In the genomic region with DNA sequence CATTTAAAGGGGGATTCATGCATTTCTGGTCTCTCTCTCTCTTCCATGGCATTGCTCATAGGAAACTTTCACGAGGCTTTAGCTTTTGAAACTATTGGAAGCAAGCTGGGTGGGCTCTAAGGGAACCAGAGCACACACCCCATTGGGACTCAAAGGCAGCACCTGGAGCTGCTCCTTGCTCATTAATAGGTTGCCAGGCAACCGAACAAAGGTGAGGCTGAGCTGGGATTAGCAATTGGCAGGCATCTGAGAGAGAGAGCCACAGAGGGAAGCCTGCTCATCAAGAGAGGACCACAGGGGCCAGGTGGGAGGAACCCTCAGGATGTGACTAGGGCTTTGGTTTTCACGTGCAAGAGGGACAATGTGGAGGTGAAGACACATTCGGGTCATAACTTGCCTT, we compare ENCODE assay signal across 31 mouse cellular contexts. TPM values are rescaled to one million over a fixed set of nuclear protein-coding genes. Genes with fewer than 3 reads are reported as not detected.
DNase-seq lines count a peak whose midpoint lies in the region; ATAC-seq and TF ChIP-seq lines count a peak whose summit lies in the region.
"Had no signal": no experiment of that assay in that cellular context is flagged by ENCODE, and none has a peak within 500 bp of the region (broad histone marks: within the 10 kb centered on the region; RNA-seq: fewer than 3 reads in every experiment).

No protein-coding gene starts in this region.

- H3K9ac ChIP-seq in forebrain, embryonic 16.5 days (replicated peaks; ENCODE audit: low read depth, low read length): no peak overlapping the region
- no peak overlapping the region for H3K9ac ChIP-seq in hindbrain, postnatal 0 days (replicated peaks; ENCODE audit: low read length)
- H3K9ac ChIP-seq in hindbrain, embryonic 14.5 days: no peak overlapping the region
- H3K9ac ChIP-seq: forebrain, postnatal 0 days; hindbrain, embryonic 12.5 days; limb, embryonic 13.5 days; lung, embryonic 15.5 days had no signal

- no peaks in the 10 kb centered on the region for H3K36me3 ChIP-seq in forebrain, embryonic 10.5 days (replicated peaks)
- H3K36me3 ChIP-seq in forebrain, embryonic 16.5 days (ENCODE audit: control insufficient read depth, insufficient read depth): no peaks in the 10 kb centered on the region
- no peaks in the 10 kb centered on the region for H3K36me3 ChIP-seq in hindbrain, postnatal 0 days (ENCODE audit: insufficient read depth, low read length)
- no peaks in the 10 kb centered on the region for H3K36me3 ChIP-seq in hindbrain, embryonic 14.5 days (replicated peaks; ENCODE audit: control insufficient read depth, insufficient read depth)
- H3K36me3 ChIP-seq in embryonic facial prominence, embryonic 10.5 days (replicated peaks): no peaks in the 10 kb centered on the region
- no peaks in the 10 kb centered on the region for H3K36me3 ChIP-seq in limb, embryonic 10.5 days
- H3K36me3 ChIP-seq: G1E; hindbrain, embryonic 12.5 days; limb, embryonic 13.5 days; lung, embryonic 15.5 days had no signal

- H3K27ac ChIP-seq in forebrain, embryonic 10.5 days: no peak overlapping the region
- H3K27ac ChIP-seq in forebrain, embryonic 16.5 days (ENCODE audit: low read length): no peak overlapping the region
- H3K27ac ChIP-seq in hindbrain, postnatal 0 days: no peak overlapping the region
- H3K27ac ChIP-seq in hindbrain, embryonic 14.5 days: no peak overlapping the region
- H3K27ac ChIP-seq in embryonic facial prominence, embryonic 10.5 days (replicated peaks): no peak overlapping the region
- peak overlapping the region; percentile 2; the same call in 1 of the 2 replicates for H3K27ac ChIP-seq in limb, embryonic 10.5 days
- H3K27ac ChIP-seq: hindbrain, embryonic 12.5 days; limb, embryonic 13.5 days; lung, embryonic 15.5 days had no signal

- WGBS in forebrain, embryonic 10.5 days: 12% methylated on average over 4 of the region's 4 CpGs
- WGBS in forebrain, embryonic 16.5 days: 5% methylated on average over 4 of the region's 4 CpGs
- 10% methylated on average over 4 of the region's 4 CpGs for WGBS in hindbrain, postnatal 0 days
- 15% methylated on average over 4 of the region's 4 CpGs for WGBS in hindbrain, embryonic 14.5 days
- 16% methylated on average over 4 of the region's 4 CpGs for WGBS in embryonic facial prominence, embryonic 10.5 days
- 36% methylated on average over 4 of the region's 4 CpGs for WGBS in limb, embryonic 10.5 days

- H3K4me2 ChIP-seq in forebrain, embryonic 16.5 days (ENCODE audit: low read length): no peak overlapping the region
- no peak overlapping the region for H3K4me2 ChIP-seq in hindbrain, postnatal 0 days (ENCODE audit: low read depth, low read length)
- H3K4me2 ChIP-seq in hindbrain, embryonic 14.5 days (replicated peaks): no peak overlapping the region
- H3K4me2 ChIP-seq: heart, embryonic 11.5 days; hindbrain, embryonic 12.5 days; limb, embryonic 13.5 days; liver, embryonic 11.5 days; lung, embryonic 15.5 days; midbrain, embryonic 11.5 days had no signal

- H3K9me3 ChIP-seq in forebrain, embryonic 10.5 days: no peaks in the 10 kb centered on the region
- no peaks in the 10 kb centered on the region for H3K9me3 ChIP-seq in forebrain, embryonic 16.5 days (ENCODE audit: control insufficient read depth, low read length)
- H3K9me3 ChIP-seq in hindbrain, postnatal 0 days (ENCODE audit: low read length): no peaks in the 10 kb centered on the region
- no peaks in the 10 kb centered on the region for H3K9me3 ChIP-seq in hindbrain, embryonic 14.5 days (ENCODE audit: control insufficient read depth, low read length)
- no peaks in the 10 kb centered on the region for H3K9me3 ChIP-seq in embryonic facial prominence, embryonic 10.5 days
- H3K9me3 ChIP-seq in limb, embryonic 10.5 days (replicated peaks): no peaks in the 10 kb centered on the region
- H3K9me3 ChIP-seq: hindbrain, embryonic 12.5 days; lung, embryonic 15.5 days had no signal

- DNase-seq in forebrain, embryonic 10.5 days (ENCODE audit: extremely low spot score, low spot score): peak; percentile 44
- DNase-seq in hindbrain, postnatal 0 days (ENCODE audit: low spot score): peak; percentile 16
- DNase-seq in hindbrain, embryonic 14.5 days (ENCODE audit: low spot score): no peak
- DNase-seq in embryonic facial prominence, embryonic 10.5 days (ENCODE audit: low spot score): peak; percentile 31
- DNase-seq in limb, embryonic 10.5 days (ENCODE audit: low spot score): no peak
- DNase-seq in urinary bladder, adult 2 months (ENCODE audit: low spot score): no peak
- DNase-seq in layer of hippocampus, postnatal 25 days (ENCODE audit: extremely low spot score in 1 of 2, low spot score in 1 of 2): no peak
- DNase-seq: adrenal gland, postnatal 14 days; cerebellum, adult 18-20 months; cerebellum, postnatal 14 days; forebrain, postnatal 0 days; heart, postnatal 36 days; kidney, adult 9 months; kidney, postnatal 10 days; layer of hippocampus, adult 9-11 months; right cerebral cortex, adult 18-20 months; spleen, adult 18-20 months; thymus, adult 2 months; thymus, postnatal 4 days had no signal

- no peak for ATAC-seq in forebrain, embryonic 16.5 days
- no peak for ATAC-seq in hindbrain, postnatal 0 days
- no peak for ATAC-seq in hindbrain, embryonic 14.5 days (ENCODE audit: low FRiP score)
- ATAC-seq: forebrain, postnatal 0 days; intestine, postnatal 0 days had no signal

- peaks cover 13% of the 10 kb centered on the region for H3K27me3 ChIP-seq in forebrain, embryonic 10.5 days (ENCODE audit: poor library complexity, severe bottlenecking)
- peaks cover 4% of the 10 kb centered on the region for H3K27me3 ChIP-seq in forebrain, embryonic 16.5 days (replicated peaks; ENCODE audit: control insufficient read depth, insufficient read depth, low read length)
- 0 out of 2 replicates have a peak, but pooled peaks cover 8% of the 10 kb centered on the region for H3K27me3 ChIP-seq in hindbrain, postnatal 0 days (ENCODE audit: insufficient read depth, low read length)
- H3K27me3 ChIP-seq in hindbrain, embryonic 14.5 days (ENCODE audit: control insufficient read depth, insufficient read depth, low read length): peaks cover 8% of the 10 kb centered on the region; the same call in 1 of the 2 replicates
- peaks cover 13% of the 10 kb centered on the region for H3K27me3 ChIP-seq in embryonic facial prominence, embryonic 10.5 days (replicated peaks; ENCODE audit: low read depth, poor library complexity, severe bottlenecking)
- no peaks in the 10 kb centered on the region for H3K27me3 ChIP-seq in limb, embryonic 10.5 days (ENCODE audit: low read depth, poor library complexity, severe bottlenecking)

- no peak overlapping the region for H3K4me3 ChIP-seq in forebrain, embryonic 10.5 days
- no peak overlapping the region for H3K4me3 ChIP-seq in forebrain, embryonic 16.5 days (replicated peaks; ENCODE audit: low read length)
- H3K4me3 ChIP-seq in hindbrain, postnatal 0 days (ENCODE audit: low read length): no peak overlapping the region
- H3K4me3 ChIP-seq in hindbrain, embryonic 14.5 days (replicated peaks; ENCODE audit: low read length): no peak overlapping the region
- H3K4me3 ChIP-seq in embryonic facial prominence, embryonic 10.5 days: no peak overlapping the region
- no peak overlapping the region for H3K4me3 ChIP-seq in limb, embryonic 10.5 days
- H3K4me3 ChIP-seq: erythroblast, embryonic 14.5 days; hindbrain, embryonic 12.5 days; limb, embryonic 13.5 days; lung, embryonic 15.5 days had no signal

- no peak for TF ChIP-seq CTCF in hindbrain, postnatal 0 days (IDR thresholded peaks at IDR 0.05; ENCODE audit: low read depth)

- H3K4me1 ChIP-seq in forebrain, embryonic 10.5 days: peaks cover 9% of the 10 kb centered on the region
- H3K4me1 ChIP-seq in forebrain, embryonic 16.5 days (replicated peaks; ENCODE audit: control insufficient read depth, insufficient read depth, low read length): peaks cover 4% of the 10 kb centered on the region
- no peaks in the 10 kb centered on the region for H3K4me1 ChIP-seq in hindbrain, postnatal 0 days (ENCODE audit: insufficient read depth, low read length)
- peaks cover 4% of the 10 kb centered on the region; the same call in 1 of the 2 replicates for H3K4me1 ChIP-seq in hindbrain, embryonic 14.5 days (replicated peaks; ENCODE audit: control insufficient read depth, insufficient read depth, low read length)
- H3K4me1 ChIP-seq in embryonic facial prominence, embryonic 10.5 days: peaks cover 3% of the 10 kb centered on the region
- H3K4me1 ChIP-seq in limb, embryonic 10.5 days: peaks cover 17% of the 10 kb centered on the region
- H3K4me1 ChIP-seq: hindbrain, embryonic 12.5 days; lung, embryonic 15.5 days had no signal

RNA-seq across cellular contexts. Expression of gene Sdk1, which starts 7.0 kb away (rescaled TPM):
- 0.52 and 0.58 TPM in 2 replicates for polyA plus RNA-seq in forebrain, embryonic 10.5 days (2016; fragmentation: Nextera tagmentation; extraction: Ambion mirVana)
- polyA plus RNA-seq in forebrain, embryonic 16.5 days (2015; fragmentation: Nextera tagmentation; extraction: Ambion mirVana): 1.3 and 1.6 TPM in 2 replicates
- 14.2 and 58.4 TPM in 2 replicates for total RNA-seq in hindbrain, postnatal 0 days (2014; rRNA removed)
- 1.9 and 2.2 TPM in 2 replicates for polyA plus RNA-seq in hindbrain, postnatal 0 days (2015; fragmentation: Nextera tagmentation; extraction: Ambion mirVana)
- 2.5 TPM in 2 replicates for polyA plus RNA-seq in hindbrain, embryonic 14.5 days (2014; fragmentation: Nextera tagmentation; extraction: Ambion mirVana)
- 1.1 and 1.2 TPM in 2 replicates for polyA plus RNA-seq in embryonic facial prominence, embryonic 10.5 days (2016; fragmentation: Nextera tagmentation; extraction: Ambion mirVana)
- polyA plus RNA-seq in limb, embryonic 10.5 days (2016; fragmentation: Nextera tagmentation; extraction: Ambion mirVana): 0.48 and 0.76 TPM in 2 replicates
- 3.8 and 6.2 TPM in 2 replicates for polyA plus RNA-seq in urinary bladder, adult 2 months (2012; rRNA removed)
- total RNA-seq in layer of hippocampus, postnatal 25 days (2021): 1 to 10 TPM; 8.1 to 8.2 TPM
- total RNA-seq: megakaryocyte progenitor cell, adult 5-6 weeks; neutrophil, adult 5-6 weeks had no signal
- polyA plus RNA-seq: erythroblast, embryonic 14.5 days; G1E had no signal

Comparison
In these comparisons a context has a peak if more than half of its experiments do, and no peak if none do; other contexts are left out.
1. DNase-seq: peak in forebrain, embryonic 10.5 days (single experiment), hindbrain, postnatal 0 days (single experiment) and embryonic facial prominence, embryonic 10.5 days (single experiment); none in hindbrain, embryonic 14.5 days (single experiment), limb, embryonic 10.5 days (single experiment), urinary bladder, adult 2 months (single experiment) and layer of hippocampus, postnatal 25 days (0 of 2).